Mouse (Mus musculus) spleen, adult 10 weeks (tissue): ENCODE measurements around the gene Ltbp1. TPM values are rescaled to one million over a fixed set of nuclear protein-coding genes. Genes with fewer than 3 reads are reported as not detected.

Experiments
- polyA plus RNA-seq: library from polyadenylated mRNA; stranded (reverse); fragments of 350-450 nt; fragmentation: Illumina TruSeq; extraction: RNeasy Lipid Tissue Mini Kit (QIAGEN cat#74804); gene quantifications from one replicate; pipeline ENCODE4 v1.2.3, GENCODE M21; 2015; ENCODE audit warnings: low replicate concordance; ENCODE audit not compliant: insufficient read depth

Gene Ltbp1
- 10.6 TPM for polyA plus RNA-seq

GRCm38 (mm10) chr17:75005281-75005684 is at the start of gene Ltbp1:
Gene Ltbp1 (plus strand): TSS chr17:75005568.

GRCm38 (mm10) chr17:75435599-75435998 is 430.2 kb downstream of the Ltbp1 start, which contains the start of gene Rasgrp3:
Gene Rasgrp3 (plus strand): TSS chr17:75435896.

